Mouse (Mus musculus) CH12.LX (cell line): Measurements from ENCODE around the gene Gm45837.

Experiments used
- CHD2 ChIP-seq: IDR thresholded peaks from 2 replicates; pipeline ENCODE4 v1.6.1; 2011; ENCODE audit warnings: low read length, improper control_type of control experiment
- CTCF ChIP-seq, 2 experiments: IDR thresholded peaks in 1 of 2; conservative IDR thresholded peaks in 1 of 2; 2 replicates each; pipeline ENCODE4 v1.5.1; 2011 to 2012; ENCODE audit warnings: low read depth in 2 of 2, low read length in 2 of 2, improper control_type of control experiment in 1 of 2, inconsistent platforms in 1 of 2, mild to moderate bottlenecking in 1 of 2, moderate library complexity in 1 of 2
- ELF1 ChIP-seq: IDR thresholded peaks from 2 replicates; pipeline ENCODE4 v1.6.1; 2014; ENCODE audit warnings: low read depth, mild to moderate bottlenecking, inconsistent platforms, low read length, improper control_type of control experiment
- EP300 ChIP-seq: IDR thresholded peaks from 2 replicates; pipeline ENCODE4 v1.6.1; 2011; ENCODE audit warnings: low read length, improper control_type of control experiment
- MAFK ChIP-seq: IDR thresholded peaks from 2 replicates; pipeline ENCODE4 v1.6.1; 2011; ENCODE audit warnings: low read length, improper control_type of control experiment; ENCODE audit not compliant: insufficient replicate concordance
- POLR2A ChIP-seq: IDR thresholded peaks from 2 replicates; pipeline ENCODE4 v1.6.1; 2011; ENCODE audit warnings: low read depth, mild to moderate bottlenecking, improper control_type of control experiment, low read length
- RCOR1 ChIP-seq: conservative IDR thresholded peaks from 2 replicates; pipeline ENCODE4 v1.6.1; 2012; ENCODE audit warnings: low read depth, mild to moderate bottlenecking, inconsistent platforms, low read length, improper control_type of control experiment
- SMC3 ChIP-seq: IDR thresholded peaks from 2 replicates; pipeline ENCODE4 v1.6.1; 2011; ENCODE audit warnings: low read depth, low read length, improper control_type of control experiment
- UBTF ChIP-seq: IDR thresholded peaks from 2 replicates; pipeline ENCODE4 v1.6.1; 2012; ENCODE audit warnings: low read depth, mild to moderate bottlenecking, inconsistent platforms, low read length, improper control_type of control experiment, moderate library complexity

DNA sequence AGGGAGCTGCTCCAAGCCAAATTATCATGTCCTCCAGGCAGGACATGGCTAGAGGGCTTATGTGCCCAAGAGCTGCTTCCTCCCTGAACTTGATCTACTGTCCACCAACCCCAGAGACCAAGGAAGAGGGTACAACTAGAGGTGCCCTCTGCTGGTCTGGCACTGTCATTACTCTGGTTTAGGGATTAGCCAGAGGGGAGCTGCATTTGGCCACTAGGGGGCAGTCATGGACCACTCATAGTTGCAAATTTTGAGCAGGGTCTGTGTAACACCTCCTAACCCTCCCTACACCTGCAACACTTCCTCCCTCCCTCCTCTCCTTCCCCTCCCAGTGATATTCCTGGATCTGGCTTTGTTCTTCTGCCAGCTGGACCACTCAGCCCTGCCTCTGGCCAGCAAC, 2.1 kb downstream of the Gm45837 start:
- TF ChIP-seq CTCF (conservative IDR thresholded peaks at IDR 0.05 in 1 of 2, IDR thresholded peaks at IDR 0.05 in 1 of 2; ENCODE audit: low read depth in 2 of 2, low read length in 2 of 2) (peak; percentile 100), EP300 (no peak), UBTF (no peak), POLR2A (no peak), SMC3 (peak; percentile 94), RCOR1 (no peak), CHD2 (no peak), MAFK (no peak), ELF1 (0 out of 2 replicates have a peak, but pooled peaks have one; percentile 41)
